Mouse (Mus musculus): ENCODE measurements around the gene Efs.

The Efs gene

GRCm38 (mm10) chr14:54924641-54925348 lies 1.1 kb downstream of the Efs start:
- DNase-seq (ENCODE audit: low spot score in 2 of 2), result no peak

GRCm38 (mm10) chr14:54920076-54920685 lies 5.7 kb downstream of the Efs start:
- DNase-seq (ENCODE audit: low spot score in 2 of 2), result no peak

GRCm38 (mm10) chr14:54913343-54913742 lies 12.6 kb downstream of the Efs start:
- no peak for DNase-seq (ENCODE audit: low spot score in 2 of 2)

- DNase-seq (ENCODE audit: low spot score in 2 of 2), result peak in 1 of 2 experiments; percentile 24
Observed at GRCm38 (mm10) chr14:54912886-54913285, 13.0 kb downstream of the Efs start, which contains the start of gene Slc22a17. Gene Slc22a17, minus strand, starts transcription at chr14:54913132.

GRCm38 (mm10) chr14:54912109-54912850 lies 13.6 kb downstream of the Efs start:
- DNase-seq (ENCODE audit: low spot score in 2 of 2), result no peak

- DNase-seq (ENCODE audit: low spot score in 2 of 2), result no peak
Observed at GRCm38 (mm10) chr14:54908682-54909081, 17.2 kb downstream of the Efs start.

GRCm38 (mm10) chr14:54903641-54904040 lies 22.3 kb downstream of the Efs start:
- no peak for DNase-seq (ENCODE audit: low spot score in 2 of 2)

GRCm38 (mm10) chr14:54900383-54900782 lies 25.5 kb downstream of the Efs start:
- DNase-seq (ENCODE audit: low spot score in 2 of 2), result peak in 1 of 2 experiments; percentile 35

GRCm38 (mm10) chr14:54897445-54897844 lies 28.5 kb downstream of the Efs start:
- no peak for DNase-seq (ENCODE audit: low spot score in 2 of 2)

- peak in 1 of 2 experiments; percentile 49 for DNase-seq (ENCODE audit: low spot score in 2 of 2)
Observed at GRCm38 (mm10) chr14:54894296-54895151, 31.4 kb downstream of the Efs start.

- peak; percentile 90 to 93 for DNase-seq (ENCODE audit: low spot score in 2 of 2)
Observed at GRCm38 (mm10) chr14:54893651-54894181, 32.2 kb downstream of the Efs start.

- no peak for DNase-seq (ENCODE audit: low spot score in 2 of 2)
Observed at GRCm38 (mm10) chr14:54892200-54892599, 33.7 kb downstream of the Efs start, which contains the start of gene Pabpn1. Gene Pabpn1, plus strand, starts transcription at chr14:54892500.

- DNase-seq (ENCODE audit: low spot score in 2 of 2), result no peak
Observed at GRCm38 (mm10) chr14:54885309-54885708, 40.6 kb downstream of the Efs start.

- DNase-seq (ENCODE audit: low spot score in 2 of 2), result no peak
Observed at GRCm38 (mm10) chr14:54884022-54884712, 41.8 kb downstream of the Efs start.

- peak in 1 of 2 experiments; percentile 27 for DNase-seq (ENCODE audit: low spot score in 2 of 2)
Observed at GRCm38 (mm10) chr14:54883154-54884021, 42.5 kb downstream of the Efs start, which contains the start of the genes Bcl2l2 and Gm20521. Gene Bcl2l2, plus strand, starts transcription at chr14:54883377. Gene Gm20521, plus strand, starts transcription at chr14:54883441.

- peak; percentile 20 to 40 for DNase-seq (ENCODE audit: low spot score in 2 of 2)
Observed at GRCm38 (mm10) chr14:54877048-54877715, 48.7 kb downstream of the Efs start, which contains the start of gene Ppp1r3e. Gene Ppp1r3e, minus strand, starts transcription at chr14:54877550.

GRCm38 (mm10) chr14:54876539-54877047 lies 49.3 kb downstream of the Efs start:
- DNase-seq (ENCODE audit: low spot score in 2 of 2), result peak; percentile 60 to 73

- peak in 1 of 2 experiments; percentile 13 for DNase-seq (ENCODE audit: low spot score in 2 of 2)
Observed at GRCm38 (mm10) chr14:54875844-54876538, 49.9 kb downstream of the Efs start.

All from spleen, postnatal 14 days (tissue).